Mouse (Mus musculus): ENCODE data around the gene Spag9.

DNA sequence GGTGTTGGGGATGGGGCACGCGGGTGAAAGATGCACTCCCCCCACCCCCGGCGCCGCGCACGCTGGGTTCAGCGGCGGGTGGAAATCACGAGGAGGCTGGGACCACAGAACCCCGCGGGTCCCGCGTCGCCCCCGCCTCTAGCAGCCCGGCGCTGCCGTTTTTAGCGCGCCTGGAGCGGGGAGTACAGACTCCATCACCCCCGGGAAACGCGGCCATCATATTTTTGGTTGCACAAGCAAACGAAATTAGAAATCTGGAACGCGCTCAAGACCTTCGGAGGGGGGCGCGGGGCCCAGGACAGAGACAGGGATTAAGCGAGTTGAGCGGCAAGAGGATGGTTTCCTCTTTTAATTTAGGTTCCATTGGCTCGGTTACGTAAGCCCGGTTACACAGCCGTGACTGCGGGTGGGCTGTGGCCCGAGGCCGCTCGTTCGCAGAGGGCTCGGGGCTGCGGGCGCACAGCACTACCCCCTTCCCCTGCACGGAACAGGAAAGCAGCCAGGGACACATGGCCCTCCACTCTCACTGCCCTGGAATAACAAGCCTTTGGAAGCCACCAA is 153.1 kb downstream of the Spag9 start:
- TF ChIP-seq POLR2A (IDR thresholded peaks at IDR 0.05; ENCODE audit: extremely low read depth, insufficient read depth, low read length), result no peak
- no peak for TF ChIP-seq CTCF (IDR thresholded peaks at IDR 0.05; ENCODE audit: extremely low read depth, insufficient read depth, low read length)
